Mouse (Mus musculus) lung, postnatal 0 days (tissue): ENCODE data around the gene Tollip. TPM values are rescaled to one million over a fixed set of nuclear protein-coding genes. Genes with fewer than 3 reads are reported as not detected.

Experiments used
- ATAC-seq: fragments of 200-750 bp; cut with Nextera tagmentation; 2 replicates; pipeline ENCODE4 v1.8.0; 2017; ENCODE audit warnings: moderate library complexity
- DNase-seq: peaks from one replicate; pipeline ENCODE4 v3.0.0-alpha.2; 2016; ENCODE audit warnings: low spot score
- H3K27ac ChIP-seq: fragments of 300-500 bp; sonication (generic); 2 replicates; pipeline ENCODE4 v1.5.1; 2014; ENCODE audit warnings: antibody characterized with exemption, mild to moderate bottlenecking, low read length, mixed read lengths
- H3K27me3 ChIP-seq: fragments of 300-500 bp; sonication (generic); replicated peaks from 2 replicates; pipeline ENCODE4 v1.6.1; 2014; ENCODE audit warnings: low read length, mixed read lengths; ENCODE audit not compliant: insufficient read depth
- H3K36me3 ChIP-seq: fragments of 300-500 bp; sonication (generic); 2 replicates; pipeline ENCODE4 v1.6.1; 2014; ENCODE audit warnings: low read length, mixed read lengths; ENCODE audit not compliant: insufficient read depth
- H3K4me1 ChIP-seq: fragments of 300-500 bp; sonication (generic); 2 replicates; pipeline ENCODE4 v1.6.1; 2014; ENCODE audit warnings: antibody characterized with exemption, low read depth, low read length, mixed read lengths; ENCODE audit not compliant: insufficient read depth
- H3K4me2 ChIP-seq: fragments of 300-500 bp; sonication (generic); replicated peaks from 2 replicates; pipeline ENCODE4 v1.6.1; 2014; ENCODE audit warnings: low read depth, mild to moderate bottlenecking, low read length, moderate library complexity, mixed read lengths
- H3K4me3 ChIP-seq: fragments of 300-500 bp; sonication (generic); 2 replicates; pipeline ENCODE4 v1.5.1; 2014; ENCODE audit warnings: low read depth, low read length
- H3K9ac ChIP-seq: fragments of 300-500 bp; sonication (generic); replicated peaks from 2 replicates; pipeline ENCODE4 v1.6.1; 2014; ENCODE audit warnings: low read depth, mild to moderate bottlenecking
- H3K9me3 ChIP-seq: fragments of 300-500 bp; sonication (generic); 2 replicates; pipeline ENCODE4 v1.6.1; 2016; ENCODE audit warnings: low read length, mixed read lengths
- CTCF ChIP-seq: IDR thresholded peaks from 2 replicates; pipeline ENCODE4 v1.5.1; 2016; ENCODE audit warnings: antibody characterized with exemption, mild to moderate bottlenecking
- EP300 ChIP-seq: IDR thresholded peaks from 2 replicates; pipeline ENCODE4 v1.6.1; 2016; ENCODE audit warnings: antibody characterized with exemption, mild to moderate bottlenecking, control low read depth
- WGBS: fragments of 180-500 bp; shearing (Covaris S2); extraction: QIAGEN DNeasy Blood & Tissue Kit; methylation state at CpG from one replicate; pipeline ENCODE4 v1.1.7; 2014; 5-methylcytosine and 5-hydroxymethylcytosine counted together
- polyA plus RNA-seq: library from polyadenylated mRNA; unstranded; fragments of >200 nt; fragmentation: Nextera tagmentation; extraction: Ambion mirVana; gene quantifications from 2 replicates; pipeline ENCODE4 v1.2.1, GENCODE M21; 2015

The Tollip gene
- polyA plus RNA-seq, 1 experiment from 2014 or later = 44.6 TPM

- 2% methylated on average over 38 of the region's 84 CpGs for WGBS
- Histone ChIP-seq H3K27me3 (peaks cover 47% of the 10 kb centered on the region), H3K4me1 (no peaks in the 10 kb centered on the region), H3K4me3 (peak overlapping the region; percentile 39), H3K27ac (no peak overlapping the region), H3K4me2 (peak overlapping the region; percentile 77), H3K9ac (no peak overlapping the region), H3K36me3 (no peaks in the 10 kb centered on the region), H3K9me3 (no peaks in the 10 kb centered on the region)
- DNase-seq (peak; percentile 6), ATAC-seq (no peak; the same call in 1 of the 2 replicates)
- TF ChIP-seq EP300 (no peak), CTCF (peak; percentile 33)
These were observed 32.1 kb upstream of the Tollip start for GRCm38 (mm10) chr7:141950104-141951013.

GRCm38 (mm10) chr7:141949799-141950103, 31.4 kb upstream of the Tollip start:
- peak overlapping the region; percentile 39 for H3K4me3 ChIP-seq
- ATAC-seq (peak; percentile 50), DNase-seq (no peak)
- H3K27ac ChIP-seq = no peak overlapping the region
- no peaks in the 10 kb centered on the region for H3K36me3 ChIP-seq
- no peaks in the 10 kb centered on the region for H3K9me3 ChIP-seq
- TF ChIP-seq CTCF = no peak
- TF ChIP-seq EP300 = no peak
- peaks cover 47% of the 10 kb centered on the region for H3K27me3 ChIP-seq
- 0% methylated on average over 25 of the region's 54 CpGs for WGBS
- no peak overlapping the region for H3K9ac ChIP-seq
- H3K4me2 ChIP-seq = peak overlapping the region; percentile 77
- no peaks in the 10 kb centered on the region for H3K4me1 ChIP-seq

GRCm38 (mm10) chr7:141948906-141949798, 30.8 kb upstream of the Tollip start, which contains the start of gene Brsk2:
Gene Brsk2, plus strand, starts transcription at chr7:141949751.
- Histone ChIP-seq H3K9ac (no peak within 1 kb of the TSS), H3K4me2 (peak within 1 kb of the TSS; percentile 77), H3K9me3 (no peaks in the 10 kb centered on the region), H3K27me3 (peaks cover 47% of the 10 kb centered on the region), H3K27ac (no peak within 1 kb of the TSS), H3K4me3 (peak within 1 kb of the TSS; percentile 39), H3K36me3 (no peaks in the 10 kb centered on the region), H3K4me1 (no peaks in the 10 kb centered on the region)
- DNase-seq = peak; percentile 95
- WGBS = 3% methylated on average over 49 of the region's 55 CpGs
- no peak for TF ChIP-seq EP300
- no peak for TF ChIP-seq CTCF
- ATAC-seq = peak; percentile 99

GRCm38 (mm10) chr7:141948045-141948444, 29.7 kb upstream of the Tollip start:
- Histone ChIP-seq H3K27me3 (peaks cover 44% of the 10 kb centered on the region), H3K9me3 (no peaks in the 10 kb centered on the region), H3K36me3 (no peaks in the 10 kb centered on the region), H3K4me3 (no peak overlapping the region), H3K9ac (no peak overlapping the region), H3K4me1 (no peaks in the 10 kb centered on the region), H3K27ac (no peak overlapping the region), H3K4me2 (no peak overlapping the region)
- WGBS = 69% methylated on average over 1 of the region's 1 CpGs
- TF ChIP-seq EP300 = no peak
- peak; percentile 48 for TF ChIP-seq CTCF
- DNase-seq = no peak
- ATAC-seq = no peak

GRCm38 (mm10) chr7:141947512-141947911, 29.2 kb upstream of the Tollip start:
- DNase-seq (no peak), ATAC-seq (no peak)
- Histone ChIP-seq H3K27ac (no peak overlapping the region), H3K4me3 (no peak overlapping the region), H3K36me3 (no peaks in the 10 kb centered on the region), H3K9me3 (no peaks in the 10 kb centered on the region), H3K4me1 (no peaks in the 10 kb centered on the region), H3K9ac (no peak overlapping the region), H3K4me2 (no peak overlapping the region), H3K27me3 (peaks cover 44% of the 10 kb centered on the region)
- no peak for TF ChIP-seq EP300
- no peak for TF ChIP-seq CTCF

GRCm38 (mm10) chr7:141945927-141946326, 27.6 kb upstream of the Tollip start:
- Histone ChIP-seq H3K9me3 (no peaks in the 10 kb centered on the region), H3K27ac (no peak overlapping the region), H3K4me2 (no peak overlapping the region), H3K4me1 (no peaks in the 10 kb centered on the region), H3K9ac (no peak overlapping the region), H3K27me3 (peaks cover 33% of the 10 kb centered on the region), H3K4me3 (no peak overlapping the region), H3K36me3 (no peaks in the 10 kb centered on the region)
- peak; percentile 32 for TF ChIP-seq CTCF
- no peak for TF ChIP-seq EP300
- 29% methylated on average over 7 of the region's 7 CpGs for WGBS
- DNase-seq (no peak), ATAC-seq (no peak)
